Mouse (Mus musculus) CH12.LX (cell line): ENCODE measurements around the gene Tnnc2. TPM values are rescaled to one million over a fixed set of nuclear protein-coding genes. Genes with fewer than 3 reads are reported as not detected.
A peak's percentile ranks its signal among the peaks of the same experiment; 100 is the strongest.
"Not testable (repeated sequence)": the region's sequence is repeated elsewhere in the genome, so short reads cannot be mapped to it uniquely, and the experiment has no call there.

Source experiments
- DNase-seq: peaks from one replicate; pipeline ENCODE4 v3.0.0-alpha.2; 2013; ENCODE audit errors: extremely low read depth
- H3K27ac ChIP-seq: 2 replicates; pipeline ENCODE4 v1.5.1; 2012; ENCODE audit warnings: low read depth, mild to moderate bottlenecking, control low read depth, moderate library complexity; ENCODE audit not compliant: insufficient read depth
- H3K27me3 ChIP-seq: replicated peaks from 2 replicates; pipeline ENCODE3; 2012; ENCODE audit warnings: inconsistent platforms
- H3K36me3 ChIP-seq, 2 experiments: replicated peaks in 1 of 2; 2 replicates each; pipeline versions ENCODE3 to v1.6.1; 2012; ENCODE audit warnings: inconsistent platforms in 1 of 2, low read length in 1 of 2, mild to moderate bottlenecking in 1 of 2, mixed read lengths in 1 of 2, moderate library complexity in 1 of 2; ENCODE audit not compliant: control insufficient read depth in 1 of 2, insufficient read depth in 1 of 2
- H3K4me1 ChIP-seq, 2 experiments: 2 replicates each; pipeline ENCODE4 v1.6.1; 2012; ENCODE audit warnings: inconsistent platforms in 1 of 2, moderate library complexity in 1 of 2; ENCODE audit not compliant: insufficient read depth in 2 of 2, control insufficient read depth in 1 of 2
- H3K4me2 ChIP-seq: 2 replicates; pipeline ENCODE4 v1.6.1; 2012; ENCODE audit warnings: low read depth, mild to moderate bottlenecking, control low read depth; ENCODE audit not compliant: poor library complexity, insufficient read depth, severe bottlenecking
- H3K4me3 ChIP-seq, 3 experiments: fragments of 150-350 bp in 1 of 3; sonication (generic) in 1 of 3; replicated peaks in 1 of 3; 2 replicates each; pipeline versions ENCODE3 to v1.5.1; 2011 to 2012; ENCODE audit warnings: low read depth in 2 of 3, low read length in 2 of 3, mild to moderate bottlenecking in 2 of 3, moderate library complexity in 2 of 3, control low read depth in 1 of 3, improper control_type of control experiment in 1 of 3, inconsistent platforms in 1 of 3, mixed read lengths in 1 of 3; ENCODE audit not compliant: poor library complexity in 1 of 3
- H3K79me2 ChIP-seq: replicated peaks from 2 replicates; pipeline ENCODE4 v1.6.1; 2012; ENCODE audit warnings: mild to moderate bottlenecking, moderate library complexity; ENCODE audit not compliant: control insufficient read depth, poor library complexity, insufficient read depth, severe bottlenecking; ENCODE audit errors: extremely low read depth
- H3K9ac ChIP-seq: 2 replicates; pipeline ENCODE4 v1.6.1; 2012; ENCODE audit warnings: low read depth, mild to moderate bottlenecking, control low read depth, moderate library complexity; ENCODE audit not compliant: insufficient read depth
- H3K9me3 ChIP-seq: replicated peaks from 2 replicates; pipeline ENCODE3; 2012; ENCODE audit warnings: low read length, inconsistent platforms, mixed read lengths
- CHD1 ChIP-seq: IDR thresholded peaks from 2 replicates; pipeline ENCODE4 v1.6.1; 2012; ENCODE audit warnings: low read depth, low read length, improper control_type of control experiment, inconsistent platforms
- CTCF ChIP-seq, 2 experiments: IDR thresholded peaks in 1 of 2; conservative IDR thresholded peaks in 1 of 2; 2 replicates each; pipeline ENCODE4 v1.5.1; 2011 to 2012; ENCODE audit warnings: low read depth in 2 of 2, low read length in 2 of 2, improper control_type of control experiment in 1 of 2, inconsistent platforms in 1 of 2, mild to moderate bottlenecking in 1 of 2, moderate library complexity in 1 of 2
- E2F4 ChIP-seq: IDR thresholded peaks from 2 replicates; pipeline ENCODE4 v1.6.1; 2011; ENCODE audit warnings: low read depth, low read length, improper control_type of control experiment; ENCODE audit not compliant: insufficient replicate concordance
- IRF4 ChIP-seq: IDR thresholded peaks from 2 replicates; pipeline ENCODE4 v1.6.1; 2014; ENCODE audit warnings: low read depth, mild to moderate bottlenecking, inconsistent platforms, low read length, improper control_type of control experiment
- JUN ChIP-seq: IDR thresholded peaks from 2 replicates; pipeline ENCODE4 v1.6.1; 2011; ENCODE audit warnings: low read depth, mild to moderate bottlenecking, low read length, improper control_type of control experiment, moderate library complexity; ENCODE audit not compliant: insufficient read depth
- JUND ChIP-seq: conservative IDR thresholded peaks from 2 replicates; pipeline ENCODE4 v1.6.1; 2011; ENCODE audit warnings: low read depth, low read length, improper control_type of control experiment
- MAZ ChIP-seq: IDR thresholded peaks from 2 replicates; pipeline ENCODE4 v1.6.1; 2012; ENCODE audit warnings: low read depth, mild to moderate bottlenecking, inconsistent platforms, low read length, improper control_type of control experiment, moderate library complexity
- MYC ChIP-seq: IDR thresholded peaks from 2 replicates; pipeline ENCODE4 v1.6.1; 2011; ENCODE audit warnings: low read depth, mild to moderate bottlenecking, improper control_type of control experiment, low read length
- NELFE ChIP-seq: IDR thresholded peaks from 2 replicates; pipeline ENCODE4 v1.6.1; 2011; ENCODE audit warnings: low read depth, low read length, improper control_type of control experiment
- PAX5 ChIP-seq: IDR thresholded peaks from 2 replicates; pipeline ENCODE4 v1.6.1; 2012; ENCODE audit warnings: low read length, inconsistent platforms, mixed read lengths
- RAD21 ChIP-seq: IDR thresholded peaks from 2 replicates; pipeline ENCODE4 v1.6.1; 2011; ENCODE audit warnings: low read depth, mild to moderate bottlenecking, low read length, improper control_type of control experiment, moderate library complexity
- RCOR1 ChIP-seq: conservative IDR thresholded peaks from 2 replicates; pipeline ENCODE4 v1.6.1; 2012; ENCODE audit warnings: low read depth, mild to moderate bottlenecking, inconsistent platforms, low read length, improper control_type of control experiment
- SMC3 ChIP-seq: IDR thresholded peaks from 2 replicates; pipeline ENCODE4 v1.6.1; 2011; ENCODE audit warnings: low read depth, low read length, improper control_type of control experiment
- TBP ChIP-seq: conservative IDR thresholded peaks from 2 replicates; pipeline ENCODE4 v1.6.1; 2011; ENCODE audit warnings: low read depth, low read length, improper control_type of control experiment
- UBTF ChIP-seq: IDR thresholded peaks from 2 replicates; pipeline ENCODE4 v1.6.1; 2012; ENCODE audit warnings: low read depth, mild to moderate bottlenecking, inconsistent platforms, low read length, improper control_type of control experiment, moderate library complexity
- USF2 ChIP-seq: conservative IDR thresholded peaks from 2 replicates; pipeline ENCODE4 v1.6.1; 2011; ENCODE audit warnings: low read depth, low read length, improper control_type of control experiment
- ZKSCAN1 ChIP-seq: IDR thresholded peaks from 2 replicates; pipeline ENCODE4 v1.6.1; 2012; ENCODE audit warnings: low read depth, inconsistent platforms, low read length, improper control_type of control experiment, borderline replicate concordance
- dilution Hi-C: fragments of 300-500 bp; cut with MboI; formaldehyde crosslinking; loops from 2 replicates; pipeline ENCODE4 v1.14.3; 2020; ENCODE audit warnings: low sequenced_read_pairs; ENCODE audit not compliant: extremely low pct_unique_long_range_greater_than_20kb, extremely low pct_ligation_motif_present
- in situ Hi-C: fragments of 300-500 bp; cut with MboI; formaldehyde crosslinking; loops from 3 replicates; pipeline ENCODE4 v1.14.3; 2019; ENCODE audit warnings: low sequenced_read_pairs, low pct_ligation_motif_present, low pct_unique_long_range_greater_than_20kb, mixed read lengths
- polyA plus RNA-seq: library from polyadenylated mRNA; unstranded; fragments of >175 nt; gene quantifications from 2 replicates; pipeline ENCODE4 v1.2.1, GENCODE M21; 2012; ENCODE audit warnings: low read depth; ENCODE audit not compliant: insufficient read length
- total RNA-seq, 2 experiments: library from RNA; depleted of rRNA; stranded (reverse); fragments of 300-350 nt in 1 of 2; fragments of >200 nt in 1 of 2; gene quantifications; 2 replicates each; pipeline ENCODE4 v1.2.3; 2012 to 2014

The Tnnc2 gene
- total and polyA plus RNA-seq, 3 experiments = not detected

DNA sequence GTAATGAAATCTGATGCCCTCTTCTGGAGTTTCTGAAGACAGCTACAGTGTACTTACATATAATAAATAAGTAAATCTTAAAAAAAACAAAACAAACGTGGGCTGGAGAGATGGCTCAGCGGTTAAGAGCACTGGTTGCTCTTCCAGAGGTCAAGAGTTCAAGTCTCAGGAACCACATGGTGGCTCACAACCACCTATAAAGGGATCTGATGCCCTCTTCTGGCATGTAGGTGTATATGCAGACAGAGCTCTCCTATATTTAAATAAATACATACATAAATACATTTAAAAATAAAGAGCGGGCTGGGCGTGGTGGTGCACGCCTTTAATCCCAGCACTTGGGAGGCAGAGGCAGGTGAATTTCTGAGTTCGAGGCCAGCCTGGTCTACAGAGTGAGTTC lies 18.8 kb upstream of the Tnnc2 start:
- TF ChIP-seq MYC (peak; percentile 65; the same call in 1 of the 2 replicates), CTCF (conservative IDR thresholded peaks at IDR 0.05 in 1 of 2, IDR thresholded peaks at IDR 0.05 in 1 of 2; ENCODE audit: low read depth in 2 of 2, low read length in 2 of 2) (peak in 1 of 2 experiments; percentile 49; a peak in 2 of 4 replicates)
- H3K27me3 ChIP-seq, H3K27ac ChIP-seq, H3K4me2 ChIP-seq, H3K79me2 ChIP-seq, H3K9ac ChIP-seq, dilution Hi-C loops, H3K4me3 ChIP-seq, in situ Hi-C loops, H3K9me3 ChIP-seq: not testable (repeated sequence)
- H3K4me1 ChIP-seq = peaks cover 2 to 13% of the 10 kb centered on the region in 2 experiments; a peak in 2 of 4 replicates
- H3K36me3 ChIP-seq = peaks cover 38 to 81% of the 10 kb centered on the region in 2 experiments
- DNase-seq = peak; percentile 39

DNA sequence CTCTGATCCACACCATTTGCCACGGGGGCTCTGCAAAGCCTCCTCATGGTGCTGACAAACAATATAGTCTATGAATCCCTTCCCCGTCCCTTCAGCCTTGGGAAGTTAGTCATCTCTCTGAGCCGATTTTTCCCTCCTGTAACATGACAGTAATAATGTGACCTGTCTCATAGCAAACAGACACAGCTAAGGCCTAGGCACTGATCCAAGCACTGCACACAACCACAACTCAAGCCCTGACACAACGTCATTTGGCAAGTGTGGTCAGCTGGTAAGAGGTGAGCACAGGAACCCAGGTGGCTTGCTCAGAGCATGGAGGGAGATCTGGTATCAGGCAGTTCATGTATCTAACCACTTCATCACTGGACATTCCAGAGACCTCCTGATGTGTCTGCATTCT lies 16.1 kb upstream of the Tnnc2 start:
- no peaks in the 10 kb centered on the region for H3K79me2 ChIP-seq
- H3K4me2 ChIP-seq = no peak overlapping the region
- DNase-seq = no peak
- dilution Hi-C loops (no loop called here), in situ Hi-C loops (no loop called here)
- no peaks in the 10 kb centered on the region for H3K27me3 ChIP-seq
- no peak overlapping the region for H3K27ac ChIP-seq
- H3K4me1 ChIP-seq = peaks cover 0 to 6% of the 10 kb centered on the region in 2 experiments; a peak in 2 of 4 replicates
- peaks cover 59 to 85% of the 10 kb centered on the region in 2 experiments for H3K36me3 ChIP-seq
- H3K9ac ChIP-seq = no peak overlapping the region
- H3K9me3 ChIP-seq = no peaks in the 10 kb centered on the region
- TF ChIP-seq E2F4 = no peak
- no peak for TF ChIP-seq ZKSCAN1
- TF ChIP-seq TBP = no peak
- no peak for TF ChIP-seq JUN
- no peak for TF ChIP-seq UBTF
- no peak for TF ChIP-seq IRF4
- no peak for TF ChIP-seq NELFE
- TF ChIP-seq USF2 = no peak
- TF ChIP-seq MAZ = no peak
- TF ChIP-seq CHD1 = no peak
- no peak for TF ChIP-seq RCOR1
- no peak for TF ChIP-seq CTCF (conservative IDR thresholded peaks at IDR 0.05 in 1 of 2, IDR thresholded peaks at IDR 0.05 in 1 of 2; ENCODE audit: low read depth in 2 of 2, low read length in 2 of 2)
- TF ChIP-seq PAX5 = no peak
- TF ChIP-seq, all 38 proteins: peak for 0
- H3K4me3 ChIP-seq = no peak overlapping the region

DNA sequence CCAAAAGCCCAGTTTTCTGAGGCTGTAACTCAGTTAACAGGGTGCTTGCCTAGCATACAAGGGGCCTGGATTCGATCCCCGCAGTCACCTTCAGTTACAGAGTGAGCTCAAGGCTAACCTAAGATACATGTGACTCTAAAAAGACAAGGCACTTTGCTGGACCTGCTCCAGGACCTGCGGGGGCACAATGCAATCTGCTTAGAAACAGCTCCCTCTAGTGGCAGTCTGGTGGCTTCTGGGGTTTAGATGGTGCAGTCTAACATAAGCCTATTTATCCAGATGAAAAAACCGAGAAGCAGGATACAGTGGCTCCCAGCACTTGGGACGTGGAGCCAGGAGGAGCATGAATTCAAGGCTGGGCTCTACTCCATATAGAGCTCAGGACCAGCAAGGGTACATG lies 14.5 kb upstream of the Tnnc2 start:
- peak; percentile 79 for DNase-seq
- Histone ChIP-seq H3K4me2 (no peak overlapping the region), H3K9me3 (no peaks in the 10 kb centered on the region), H3K4me1 (peaks cover 0 to 6% of the 10 kb centered on the region in 2 experiments; a peak in 2 of 4 replicates), H3K79me2 (no peaks in the 10 kb centered on the region), H3K9ac (no peak overlapping the region), H3K27me3 (no peaks in the 10 kb centered on the region), H3K27ac (no peak overlapping the region), H3K4me3 (no peak overlapping the region), H3K36me3 (peaks cover 52 to 83% of the 10 kb centered on the region in 2 experiments)
- in situ Hi-C loops = no loop called here
- TF ChIP-seq CTCF (conservative IDR thresholded peaks at IDR 0.05 in 1 of 2, IDR thresholded peaks at IDR 0.05 in 1 of 2; ENCODE audit: low read depth in 2 of 2, low read length in 2 of 2) (peak; percentile 83 to 90), RAD21 (peak; percentile 57), MAZ (no peak), SMC3 (no peak), JUND (no peak)
- dilution Hi-C loops = no loop called here
